Mouse (Mus musculus) T-helper 1 cell (primary cell): Measurements from ENCODE around the gene AC109138.7.

Experiments
- in situ Hi-C: fragments of 300-600 bp; cut with MboI, MseI; formaldehyde crosslinking; loops from one replicate; pipeline ENCODE4 v1.15.1; 2025; ENCODE audit warnings: high pct_unique_total_duplicates

AC109138.7 gene

GRCm38 (mm10) chr19:4217140-4217539 is 3.0 kb downstream of the AC109138.7 start:
- in situ Hi-C loops: no loop called here

DNA sequence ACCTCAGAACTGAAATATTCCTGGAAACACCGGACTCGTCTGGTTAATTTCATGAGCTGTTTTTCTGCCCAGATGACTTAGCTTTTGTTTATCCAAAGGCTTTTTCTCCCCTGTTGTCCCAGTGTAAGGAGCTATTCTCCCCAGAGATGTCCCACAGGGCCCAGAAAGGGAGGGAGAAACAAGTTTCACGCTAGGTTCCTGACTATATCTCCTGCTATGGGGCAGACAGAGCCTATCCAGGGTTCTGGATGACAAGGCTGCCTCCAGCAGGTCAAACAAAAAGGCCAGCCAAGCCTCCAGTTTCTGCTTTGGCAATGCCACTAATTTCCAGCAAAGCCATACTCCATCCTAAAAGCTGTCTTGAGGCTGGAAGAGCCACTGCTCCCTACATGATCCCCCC is 3.7 kb downstream of the AC109138.7 start:
- in situ Hi-C loops: no loop called here

DNA sequence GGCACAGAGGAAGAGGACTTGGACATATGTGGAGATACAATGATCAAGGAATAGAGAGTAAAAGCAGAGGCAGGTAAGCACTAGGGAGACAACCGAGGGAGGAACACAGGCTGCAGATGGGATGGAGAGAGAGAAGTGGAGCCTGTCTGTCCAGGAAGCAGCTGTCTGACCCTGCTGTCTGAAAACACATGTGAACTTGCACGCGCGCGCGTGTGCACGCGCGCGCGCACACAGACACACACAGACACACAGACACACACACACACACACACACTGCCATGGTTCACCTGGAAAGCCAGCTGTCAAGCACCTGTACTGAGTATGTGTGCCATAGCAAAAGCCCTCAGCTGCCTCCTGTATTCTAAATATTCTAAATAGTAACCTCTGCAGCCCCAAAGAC is 4.1 kb downstream of the AC109138.7 start:
- in situ Hi-C loops: no loop called here

DNA sequence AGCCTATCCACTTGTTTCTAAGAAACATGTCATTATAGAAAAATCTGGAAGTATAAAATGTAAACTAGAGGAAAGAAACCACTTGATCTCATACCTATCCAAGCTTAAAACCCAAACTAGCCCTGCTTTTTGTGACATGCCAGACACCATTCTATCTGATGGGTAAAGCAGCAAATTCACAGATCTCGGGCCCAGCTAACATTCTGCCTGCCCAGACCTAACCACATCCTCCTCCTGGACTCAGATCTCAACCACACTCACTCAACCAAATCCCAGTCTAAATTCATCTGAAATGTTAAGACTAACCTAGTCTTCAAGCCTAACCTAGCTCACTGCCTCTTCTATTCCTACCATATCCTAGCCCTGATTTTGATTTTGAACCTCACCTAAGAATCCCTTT is 4.6 kb downstream of the AC109138.7 start:
- in situ Hi-C loops: no loop called here

- in situ Hi-C loops: no loop called here
Measured at GRCm38 (mm10) chr19:4219943-4220342, 5.8 kb downstream of the AC109138.7 start.

GRCm38 (mm10) chr19:4220416-4220815 is 6.3 kb downstream of the AC109138.7 start:
- in situ Hi-C loops: no loop called here

DNA sequence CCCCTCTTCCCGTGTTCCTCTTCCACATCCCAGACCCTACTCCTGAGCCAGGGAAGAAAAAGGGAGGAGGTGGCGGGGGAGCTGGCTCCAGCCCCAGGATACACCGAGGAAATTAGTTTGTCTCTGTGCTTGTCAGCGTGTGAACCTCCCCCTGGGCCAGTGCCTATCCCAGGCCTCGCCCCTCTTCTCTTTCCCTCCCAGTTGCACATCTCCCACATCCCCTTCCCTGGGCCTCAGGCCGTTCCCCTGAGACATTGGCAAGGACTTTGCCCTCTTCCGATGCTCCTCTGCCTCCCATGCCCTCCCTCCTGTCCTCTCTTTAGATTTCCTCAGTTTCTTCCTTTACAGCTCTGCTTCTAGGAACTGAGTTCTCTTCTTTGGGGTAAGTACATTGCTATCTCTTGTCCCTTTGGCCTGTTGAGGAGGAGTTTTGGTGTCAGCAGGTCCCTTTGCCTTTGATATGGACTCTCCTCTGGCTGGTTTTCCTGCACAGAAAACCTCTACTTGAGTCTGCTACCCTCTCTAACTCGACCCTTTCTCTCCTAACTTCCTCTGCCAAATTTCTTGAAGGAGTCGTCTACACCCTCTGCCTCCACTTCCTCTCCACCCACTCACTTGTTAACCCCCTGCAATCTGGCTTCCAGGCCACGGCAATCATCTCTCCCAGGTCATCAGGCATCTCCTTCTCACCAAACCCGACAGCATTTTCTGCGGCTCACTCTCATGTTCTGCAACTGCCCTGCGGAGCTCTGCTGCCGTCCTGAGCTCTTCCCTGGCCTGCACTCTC is 7.0 kb downstream of the AC109138.7 start:
- in situ Hi-C loops: no loop called here

DNA sequence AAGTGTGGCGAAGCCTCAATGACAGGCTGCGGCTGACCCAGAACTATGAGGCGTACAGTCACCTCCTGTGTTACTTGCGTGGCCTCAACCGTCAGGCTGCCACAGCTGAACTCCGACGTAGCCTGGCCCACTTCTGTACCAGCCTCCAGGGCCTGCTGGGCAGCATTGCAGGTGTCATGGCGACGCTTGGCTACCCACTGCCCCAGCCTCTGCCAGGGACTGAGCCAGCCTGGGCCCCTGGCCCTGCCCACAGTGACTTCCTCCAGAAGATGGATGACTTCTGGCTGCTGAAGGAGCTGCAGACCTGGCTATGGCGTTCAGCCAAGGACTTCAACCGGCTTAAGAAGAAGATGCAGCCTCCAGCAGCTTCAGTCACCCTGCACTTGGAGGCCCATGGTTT is 8.0 kb downstream of the AC109138.7 start:
- in situ Hi-C loops: no loop called here

- in situ Hi-C loops: no loop called here
Measured at GRCm38 (mm10) chr19:4226779-4227178, 12.6 kb downstream of the AC109138.7 start.

GRCm38 (mm10) chr19:4227446-4227845 is 13.3 kb downstream of the AC109138.7 start:
- in situ Hi-C loops: no loop called here

- in situ Hi-C loops: no loop called here
Measured at GRCm38 (mm10) chr19:4227894-4228678, 13.9 kb downstream of the AC109138.7 start.

DNA sequence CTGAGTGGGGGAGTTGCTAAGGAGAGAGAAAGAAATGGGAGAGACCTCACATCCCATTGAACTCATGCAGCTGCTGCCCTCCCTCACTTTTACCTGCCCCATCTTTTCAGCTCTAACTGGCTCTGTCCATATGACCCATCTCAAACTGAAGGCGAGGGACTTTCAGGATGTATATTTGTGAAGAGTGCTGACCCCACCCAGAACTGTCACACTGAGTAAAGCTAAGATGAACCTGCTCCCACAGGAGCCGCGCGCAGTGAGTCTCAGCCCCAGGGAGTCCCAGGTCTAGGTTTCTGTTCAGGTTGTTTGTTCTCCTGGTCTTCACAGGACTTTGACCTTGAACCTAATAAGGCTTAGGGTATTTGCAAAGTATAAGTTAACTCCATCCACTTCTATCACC is 14.7 kb downstream of the AC109138.7 start:
- in situ Hi-C loops: no loop called here

DNA sequence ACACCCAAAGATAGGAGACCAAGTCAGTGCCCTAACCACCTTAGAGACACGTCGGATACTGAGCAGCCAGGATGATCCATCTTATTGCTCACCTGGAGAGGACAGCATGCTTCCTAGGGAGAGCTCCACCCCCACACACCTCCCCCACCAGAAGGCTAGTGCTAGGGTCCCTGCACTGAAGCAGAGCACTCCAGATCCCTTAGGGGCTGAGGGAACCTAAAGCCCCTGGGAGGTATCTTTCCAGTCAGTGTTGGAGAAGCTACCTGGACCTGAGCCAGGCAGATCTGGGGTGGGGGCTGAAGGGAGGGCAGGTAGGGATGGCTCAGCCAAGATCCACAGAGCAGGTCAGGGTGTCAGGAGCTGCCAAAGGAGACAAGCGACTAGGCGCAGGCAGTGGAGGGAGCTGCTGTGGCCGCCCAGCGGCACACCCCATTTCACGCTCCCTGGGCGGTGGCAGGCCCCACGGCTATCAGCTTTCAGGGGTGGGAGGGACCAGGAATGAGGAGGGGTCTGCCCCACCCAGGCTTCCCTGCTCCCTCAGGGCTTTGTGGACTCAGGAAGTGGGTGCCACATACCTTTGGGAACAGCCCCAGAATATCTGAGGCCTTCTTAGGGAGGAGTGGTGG is 15.4 kb downstream of the AC109138.7 start:
- in situ Hi-C loops: no loop called here

- in situ Hi-C loops: no loop called here
Measured at GRCm38 (mm10) chr19:4230415-4230814, 16.3 kb downstream of the AC109138.7 start.

GRCm38 (mm10) chr19:4231253-4232185 is 17.4 kb downstream of the AC109138.7 start, which contains the start of gene Pold4:
Gene Pold4, plus strand, starts transcription at chr19:4231899.
- in situ Hi-C loops: no loop called here

GRCm38 (mm10) chr19:4232186-4232572 is 18.0 kb downstream of the AC109138.7 start:
- in situ Hi-C loops: no loop called here

- in situ Hi-C loops: no loop called here
Measured at GRCm38 (mm10) chr19:4232651-4233050, 18.5 kb downstream of the AC109138.7 start.

- in situ Hi-C loops: no loop called here
Measured at GRCm38 (mm10) chr19:4234548-4234947, 20.4 kb downstream of the AC109138.7 start.

DNA sequence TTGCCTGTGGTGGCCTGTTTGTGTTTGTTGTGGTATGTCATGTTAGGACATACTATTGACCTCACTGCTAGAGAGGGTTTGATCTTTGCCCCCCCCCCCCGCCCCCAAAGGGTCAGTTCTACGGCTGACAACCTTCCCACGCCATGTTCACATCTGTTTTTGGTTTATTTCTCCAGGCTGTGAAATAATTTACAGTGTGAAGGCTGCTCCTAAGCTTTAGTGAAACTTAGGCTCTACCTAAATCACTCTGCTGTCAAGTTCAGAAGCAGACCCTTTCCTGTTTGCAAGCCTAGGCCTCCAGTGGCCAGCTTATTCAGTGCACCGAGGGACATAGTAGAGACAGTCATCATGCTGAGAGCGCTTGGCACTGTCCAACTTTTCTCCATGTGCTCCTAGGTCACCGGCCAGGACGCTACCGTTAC is 26.1 kb downstream of the AC109138.7 start:
- in situ Hi-C loops: loop anchor here (5.0 kb wide), 1 partner anchor 33 kb away; no protein-coding TSS in a partner anchor

GRCm38 (mm10) chr19:4242416-4242815 is 28.3 kb downstream of the AC109138.7 start:
- in situ Hi-C loops: loop anchor here (5.0 kb wide), 1 partner anchor 35 kb away; no protein-coding TSS in a partner anchor

- in situ Hi-C loops: loop anchor here (5.0 kb wide), 1 partner anchor 37 kb away; no protein-coding TSS in a partner anchor
Measured at GRCm38 (mm10) chr19:4244775-4245174, 30.6 kb downstream of the AC109138.7 start.
